Mouse (Mus musculus): Measurements from ENCODE around the gene Npnt.

Npnt gene

DNA sequence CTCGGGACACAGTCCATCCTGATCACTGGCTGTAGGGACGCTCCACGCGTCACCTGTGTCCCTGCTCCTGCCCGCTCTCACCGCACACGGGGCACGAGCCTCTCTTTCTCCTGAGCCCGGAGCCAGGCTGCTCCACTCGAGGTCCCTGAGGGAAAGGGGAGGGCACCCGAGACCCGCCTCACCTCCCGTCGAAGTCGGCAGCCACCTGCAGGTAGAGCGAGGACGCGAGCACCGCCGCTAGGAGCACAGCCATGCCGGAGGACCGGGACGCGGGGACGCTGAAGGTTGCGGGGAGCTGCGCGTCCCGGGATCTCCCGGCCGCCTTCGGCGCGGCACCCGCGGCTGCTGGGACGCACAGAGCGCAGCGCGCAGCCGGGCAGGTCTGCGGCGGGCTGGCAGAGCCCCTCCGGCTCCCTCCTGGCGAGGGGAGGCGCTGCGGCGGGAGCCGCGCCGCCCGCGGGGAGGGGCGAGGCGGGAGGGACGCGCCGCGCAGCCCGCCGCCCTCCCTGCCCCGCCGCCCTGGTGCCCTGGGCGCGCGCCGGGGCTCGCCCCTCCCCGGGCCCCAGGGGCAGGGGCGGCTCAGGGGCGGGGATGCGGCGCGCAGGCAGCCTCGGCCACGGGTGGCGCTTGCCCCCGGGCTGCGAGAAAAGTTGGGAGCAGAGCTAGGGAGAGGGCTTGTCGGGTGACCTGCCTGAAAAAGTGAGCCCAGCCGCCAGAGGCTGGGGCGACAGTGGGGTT lies at the start of gene Npnt:
Npnt (minus strand) TSS at position 501 of the 738 bp plus-strand sequence.
- DNase-seq (ENCODE audit: low read depth, low spot score): peak; percentile 28

DNA sequence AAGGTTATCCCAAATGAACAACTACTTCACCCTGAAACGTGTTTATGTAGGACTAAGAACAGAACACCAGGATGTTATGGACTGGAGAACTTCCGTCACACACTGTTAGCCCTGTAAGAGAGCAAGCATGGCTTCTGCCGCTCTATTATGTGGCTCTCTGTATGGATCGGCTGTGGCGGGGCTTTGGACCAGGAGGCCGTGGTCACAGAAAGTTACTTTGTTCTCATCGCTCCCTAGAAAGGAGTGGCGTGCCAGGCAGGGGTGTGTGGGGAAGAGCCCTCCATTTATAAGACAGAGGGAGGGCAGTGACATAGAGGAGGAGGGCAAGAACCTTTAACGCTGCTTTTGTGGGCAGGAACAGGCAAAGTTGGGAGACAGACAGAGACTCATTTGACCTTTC lies 46.2 kb upstream of the Npnt start:
- DNase-seq (ENCODE audit: low read depth, low spot score): no peak

- DNase-seq (ENCODE audit: low read depth, low spot score): no peak
Measured at GRCm38 (mm10) chr3:132995904-132996267, 45.8 kb upstream of the Npnt start.

- DNase-seq (ENCODE audit: low read depth, low spot score): no peak
Measured at GRCm38 (mm10) chr3:132995172-132995903, 45.2 kb upstream of the Npnt start.

DNA sequence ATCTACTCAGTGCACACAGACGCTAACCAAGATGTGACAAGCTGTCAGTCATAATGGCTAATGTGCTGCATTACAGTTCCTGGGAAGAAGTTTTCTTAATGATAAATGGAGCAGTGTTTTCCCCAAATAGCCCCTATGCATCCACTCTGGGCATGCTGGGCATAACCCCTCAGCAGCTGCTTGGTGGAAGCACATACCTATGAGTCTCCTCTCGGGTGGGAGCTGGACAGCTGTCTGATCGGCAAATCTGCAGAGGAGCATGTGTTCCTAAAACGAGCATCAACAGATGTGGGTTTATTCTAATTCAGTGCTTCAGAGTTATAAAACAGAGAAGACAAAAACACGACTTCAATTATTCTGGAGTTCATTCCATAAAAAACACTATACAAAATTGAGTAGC lies 36.1 kb upstream of the Npnt start:
- DNase-seq (ENCODE audit: low read depth, low spot score): no peak

- DNase-seq (ENCODE audit: low read depth, low spot score): no peak
Measured at GRCm38 (mm10) chr3:132983845-132984485, 33.9 kb upstream of the Npnt start.

DNA sequence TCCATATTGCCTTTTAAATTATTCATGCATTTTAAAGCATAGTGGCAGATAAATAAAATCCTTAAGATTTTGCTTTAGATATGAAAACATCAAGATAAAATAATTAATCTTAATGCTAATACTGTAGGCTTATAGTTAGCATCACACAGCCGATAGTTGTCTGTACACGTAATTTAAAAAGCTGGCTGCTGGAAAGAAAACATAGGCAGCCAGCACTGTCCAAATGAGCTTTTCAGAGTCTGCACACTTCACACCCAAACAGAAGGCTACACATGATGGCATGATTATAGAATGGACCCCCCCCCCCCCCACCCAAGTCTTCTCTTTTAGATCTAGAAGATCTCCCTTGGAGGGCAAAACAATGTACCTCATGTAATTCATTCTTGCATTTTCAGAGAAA lies 31.9 kb upstream of the Npnt start:
- DNase-seq (ENCODE audit: low read depth, low spot score): no peak

- no peak for DNase-seq (ENCODE audit: low read depth, low spot score)
Measured at GRCm38 (mm10) chr3:132979781-132980461, 29.8 kb upstream of the Npnt start.

DNA sequence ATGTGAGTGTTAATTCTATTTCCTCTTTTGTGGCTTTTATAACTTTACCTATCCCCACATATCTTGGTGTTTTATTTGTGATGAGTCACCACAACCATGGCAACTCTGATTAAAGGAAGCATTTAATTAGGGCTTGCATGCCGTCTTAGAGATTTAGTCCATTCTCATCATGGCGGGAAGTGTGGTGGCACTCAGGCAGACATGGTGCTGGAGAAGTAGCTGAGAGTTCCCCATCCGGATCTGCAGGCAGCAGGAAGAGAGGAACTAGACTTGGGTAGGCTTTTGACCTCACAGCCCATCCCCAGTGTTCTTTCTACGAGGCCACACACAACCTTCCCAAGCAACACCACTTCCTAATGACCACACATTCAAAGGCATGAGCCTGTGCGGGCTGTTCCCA lies 16.2 kb upstream of the Npnt start:
- no peak for DNase-seq (ENCODE audit: low read depth, low spot score)

DNA sequence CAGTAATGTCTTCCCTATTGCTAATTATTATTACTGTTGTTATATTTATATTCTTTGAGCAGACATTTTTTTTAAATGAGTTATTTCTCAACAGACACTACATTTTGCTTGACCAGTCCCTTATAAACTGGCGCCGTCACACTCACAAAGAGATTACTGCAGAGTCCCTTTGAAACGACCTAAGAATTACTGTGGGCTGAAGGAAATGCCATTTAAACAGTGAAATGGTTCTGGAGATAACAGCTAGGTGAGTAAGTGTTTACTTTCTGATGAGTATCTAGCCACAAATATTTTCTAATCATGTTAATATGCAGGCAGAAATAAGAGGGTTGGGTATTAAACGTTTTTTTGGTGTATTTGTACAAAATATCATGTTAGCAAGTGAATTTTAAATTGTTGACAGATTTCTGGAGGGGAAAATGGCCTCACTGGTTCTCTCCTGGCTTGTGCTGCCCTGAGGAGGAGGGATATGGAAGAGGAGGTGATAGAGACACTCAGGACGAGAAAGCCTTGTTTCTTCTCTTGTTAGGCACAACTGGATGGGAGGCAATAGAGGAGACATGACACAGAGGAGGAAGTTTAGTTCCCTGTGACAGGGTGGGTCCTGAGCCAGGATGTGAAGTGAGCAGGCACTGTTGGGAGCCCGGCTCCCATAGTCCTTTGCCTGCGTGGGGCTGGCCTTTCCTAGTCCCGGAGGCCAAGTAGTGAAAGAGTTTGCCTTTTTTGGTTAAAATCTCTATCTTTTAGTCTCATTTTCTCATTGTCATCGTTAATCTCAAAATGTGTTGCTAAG lies 14.8 kb upstream of the Npnt start:
- DNase-seq (ENCODE audit: low read depth, low spot score): no peak

DNA sequence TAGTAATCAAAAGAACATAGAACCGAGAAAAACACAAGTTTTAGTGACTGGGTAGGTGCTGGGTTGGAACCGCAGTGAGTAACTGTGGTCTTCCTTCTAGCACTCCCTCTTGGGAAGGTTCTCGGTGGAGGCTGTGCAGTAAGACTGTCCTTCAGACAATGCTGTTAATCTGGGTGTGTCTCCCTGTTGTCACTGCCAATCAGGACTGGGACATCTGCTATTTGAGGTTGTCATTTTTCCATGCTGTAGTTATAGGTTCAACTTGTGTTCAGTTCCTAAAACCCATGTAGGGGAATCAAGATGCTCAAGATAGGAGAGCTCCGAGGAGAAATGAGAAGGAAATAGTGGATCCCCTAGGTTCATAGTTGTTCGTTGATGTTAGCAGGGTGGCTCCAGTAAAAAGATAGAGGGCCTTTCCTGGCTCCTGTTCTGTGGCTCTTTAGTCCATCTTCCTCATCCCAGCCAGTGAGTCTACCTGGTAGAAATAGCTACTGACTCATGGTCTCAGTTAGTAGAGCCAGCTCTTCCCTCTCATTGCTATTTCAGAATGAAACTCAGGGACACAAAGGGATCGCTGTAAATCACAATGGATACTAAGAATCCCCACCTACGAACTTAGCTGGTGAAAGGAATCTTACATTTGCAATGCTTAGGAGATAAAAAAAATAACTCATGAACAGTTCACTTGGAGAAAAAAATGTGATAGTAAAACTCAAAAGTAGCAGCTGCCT lies 12.7 kb upstream of the Npnt start:
- no peak for DNase-seq (ENCODE audit: low read depth, low spot score)

DNA sequence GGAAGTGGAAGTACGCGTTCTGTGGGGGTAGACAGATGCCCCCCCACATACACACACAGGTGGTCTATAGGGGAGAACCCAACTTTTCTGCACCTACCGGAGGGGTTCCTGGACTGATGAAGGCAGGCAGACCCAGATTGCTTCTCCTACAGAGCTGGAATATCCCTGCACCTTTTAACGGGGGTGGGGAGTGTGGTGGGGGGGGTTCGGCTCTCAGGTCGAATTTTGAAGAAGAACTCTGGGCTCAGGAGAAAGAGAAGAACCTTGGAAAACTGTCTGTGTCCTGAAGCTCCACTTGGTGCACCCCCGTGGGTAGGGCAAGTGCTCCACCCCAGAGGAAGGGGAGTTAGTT lies 414 bp upstream of the Npnt start:
- no peak for DNase-seq (ENCODE audit: low read depth, low spot score)

DNA sequence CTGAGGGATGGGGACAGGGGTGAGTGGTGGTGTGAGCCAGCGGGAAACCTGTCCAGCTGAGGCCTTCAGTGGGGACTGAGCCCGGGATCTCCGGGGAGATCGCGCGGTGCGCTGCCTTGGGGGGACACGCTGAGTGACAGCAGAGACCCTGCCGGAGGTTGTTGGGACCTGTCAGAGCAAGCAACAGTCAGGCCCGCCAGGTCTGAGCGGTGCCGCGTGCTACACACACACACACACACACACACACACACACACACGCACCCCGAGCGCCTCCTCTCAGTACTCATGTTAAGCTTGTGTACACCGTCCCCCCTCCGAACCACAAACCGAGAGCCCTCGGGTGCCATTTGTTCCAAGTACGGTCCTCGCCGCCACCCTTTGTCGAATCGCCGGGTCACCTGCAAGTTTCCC lies 706 bp downstream of the Npnt start:
- peak; percentile 23 for DNase-seq (ENCODE audit: low read depth, low spot score)

GRCm38 (mm10) chr3:132948298-132948795 lies 1.7 kb downstream of the Npnt start:
- no peak for DNase-seq (ENCODE audit: low read depth, low spot score)

DNA sequence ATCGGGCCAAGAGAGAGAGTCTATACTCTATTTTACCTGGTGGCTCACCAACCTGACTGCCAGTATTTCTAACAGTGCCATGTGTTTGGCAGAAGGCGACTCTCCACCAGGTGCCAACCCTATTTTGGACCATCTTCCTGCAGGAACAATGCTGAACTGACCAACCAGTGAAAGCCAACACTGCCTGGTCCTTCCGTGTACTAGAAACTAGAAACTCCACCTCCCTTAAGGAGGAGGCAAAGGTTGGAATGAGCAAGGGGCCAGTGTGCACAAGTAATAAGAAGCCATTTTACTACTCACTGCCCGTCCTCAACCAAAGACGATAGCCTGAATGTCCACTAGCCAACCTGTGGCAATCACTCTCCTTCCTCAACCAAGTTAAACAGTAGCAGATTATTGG lies 4.0 kb downstream of the Npnt start:
- no peak for DNase-seq (ENCODE audit: low read depth, low spot score)

GRCm38 (mm10) chr3:132945669-132946068 lies 4.4 kb downstream of the Npnt start:
- no peak for DNase-seq (ENCODE audit: low read depth, low spot score)

GRCm38 (mm10) chr3:132944609-132945008 lies 5.5 kb downstream of the Npnt start:
- DNase-seq (ENCODE audit: low read depth, low spot score): no peak

- peak; percentile 53 for DNase-seq (ENCODE audit: low read depth, low spot score)
Measured at GRCm38 (mm10) chr3:132944193-132944592, 5.9 kb downstream of the Npnt start.

GRCm38 (mm10) chr3:132942778-132943177 lies 7.3 kb downstream of the Npnt start:
- DNase-seq (ENCODE audit: low read depth, low spot score): no peak

DNA sequence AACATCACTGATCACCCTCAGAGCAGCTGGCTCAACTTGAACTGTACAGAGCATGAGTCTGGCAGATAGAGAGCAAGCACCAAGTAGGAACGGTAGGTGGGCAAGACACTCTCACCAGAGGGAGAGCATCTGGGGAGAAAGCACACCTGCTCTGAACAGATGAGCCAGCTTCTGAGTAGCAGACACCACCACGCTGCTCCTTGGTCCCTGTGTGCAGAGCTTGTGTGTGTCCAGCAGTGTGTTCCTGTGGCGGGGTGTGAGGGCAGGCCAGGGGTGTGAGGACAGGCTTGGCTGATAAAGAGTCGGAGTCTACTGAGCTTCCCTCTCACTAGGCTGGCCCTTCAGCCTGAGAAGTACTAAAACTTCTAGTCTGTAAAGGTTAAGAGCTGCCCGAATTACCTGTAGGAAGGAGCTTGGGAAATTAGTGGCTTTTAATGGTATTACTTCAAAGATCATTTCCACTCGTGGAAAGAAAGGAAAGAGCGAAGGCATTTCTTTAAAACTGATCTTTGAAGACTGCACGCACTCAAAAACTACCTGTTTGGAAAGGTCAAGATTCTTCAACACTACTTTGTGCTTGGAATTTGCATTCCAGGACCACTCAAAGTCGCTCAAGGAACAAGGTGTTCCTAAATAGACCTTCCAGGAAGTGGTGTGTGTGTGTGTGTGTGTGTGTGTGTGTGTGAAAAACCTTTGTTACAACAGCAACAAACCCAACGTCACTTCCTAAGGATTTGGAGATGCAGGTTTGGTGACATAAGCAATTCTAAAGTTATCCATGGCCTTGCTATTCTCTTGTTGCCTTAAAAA lies 9.7 kb downstream of the Npnt start:
- DNase-seq (ENCODE audit: low read depth, low spot score): no peak
